Mouse (Mus musculus): ENCODE measurements at regions not wholly inside any gene's neighbourhood (a gene's known extent, or its start where the extent isn't known, plus 50 kb on each side); places are given as distances from the start of the nearest gene placed in this dataset.

- TF ChIP-seq POLR2A (IDR thresholded peaks at IDR 0.05; ENCODE audit: insufficient read length, low read depth) (no peak), E2F4 (IDR thresholded peaks at IDR 0.05; ENCODE audit: insufficient read depth) (no peak), SRF (IDR thresholded peaks at IDR 0.05; ENCODE audit: control insufficient read depth, insufficient read length, low read depth) (no peak), USF1 (IDR thresholded peaks at IDR 0.05; ENCODE audit: low read depth) (no peak), MAX (IDR thresholded peaks at IDR 0.05; ENCODE audit: low read depth) (no peak), MYOG (IDR thresholded peaks at IDR 0.05; ENCODE audit: control insufficient read depth in 1 of 3, insufficient read depth in 1 of 3, insufficient read length in 2 of 3, low read depth in 2 of 3) (no peak), TCF12 (IDR thresholded peaks at IDR 0.05; ENCODE audit: insufficient read depth, poor library complexity, severe bottlenecking) (no peak), CEBPB (IDR thresholded peaks at IDR 0.05; ENCODE audit: insufficient read depth, poor library complexity, severe bottlenecking) (no peak), MYOD1 (IDR thresholded peaks at IDR 0.05; ENCODE audit: control insufficient read depth in 1 of 3, insufficient read length in 2 of 3, low read depth in 2 of 3) (no peak), REST (IDR thresholded peaks at IDR 0.05; ENCODE audit: insufficient read depth, insufficient read length) (no peak), POLR2AphosphoS2 (IDR thresholded peaks at IDR 0.05; ENCODE audit: insufficient read length, low read depth) (no peak)
Observed at GRCm38 (mm10) chr8:49445444-49445843, 601.7 kb upstream of the Tenm3 start.

All from myocyte (in vitro differentiated cells).